Mouse (Mus musculus): ENCODE measurements around the gene Pold4.
"Not testable (repeated sequence)": the region's sequence is repeated elsewhere in the genome, so short reads cannot be mapped to it uniquely, and the experiment has no call there.

Gene Pold4

GRCm38 (mm10) chr19:4227894-4228678 lies 3.6 kb upstream of the Pold4 start:
- DNase-seq (ENCODE audit: low read depth, low spot score) = peak; percentile 61

- no peak for DNase-seq (ENCODE audit: low read depth, low spot score)
Measured at GRCm38 (mm10) chr19:4228891-4229290, 2.8 kb upstream of the Pold4 start.

GRCm38 (mm10) chr19:4229451-4230076 lies 2.1 kb upstream of the Pold4 start:
- no peak for DNase-seq (ENCODE audit: low read depth, low spot score)

- DNase-seq (ENCODE audit: low read depth, low spot score) = no peak
Measured at GRCm38 (mm10) chr19:4230415-4230814, 1.3 kb upstream of the Pold4 start.

GRCm38 (mm10) chr19:4232186-4232572 lies 480 bp downstream of the Pold4 start:
- no peak for DNase-seq (ENCODE audit: low read depth, low spot score)

GRCm38 (mm10) chr19:4232651-4233050 lies 952 bp downstream of the Pold4 start:
- no peak for DNase-seq (ENCODE audit: low read depth, low spot score)

GRCm38 (mm10) chr19:4234548-4234947 lies 2.8 kb downstream of the Pold4 start:
- DNase-seq (ENCODE audit: low read depth, low spot score) = no peak

GRCm38 (mm10) chr19:4240247-4240668 lies 8.6 kb downstream of the Pold4 start:
- DNase-seq (ENCODE audit: low read depth, low spot score) = no peak

GRCm38 (mm10) chr19:4242416-4242815 lies 10.7 kb downstream of the Pold4 start:
- DNase-seq (ENCODE audit: low read depth, low spot score) = no peak

- DNase-seq (ENCODE audit: low read depth, low spot score) = no peak
Measured at GRCm38 (mm10) chr19:4244775-4245174, 13.1 kb downstream of the Pold4 start.

GRCm38 (mm10) chr19:4247010-4247409 lies 15.3 kb downstream of the Pold4 start:
- DNase-seq (ENCODE audit: low read depth, low spot score) = no peak

GRCm38 (mm10) chr19:4248683-4249082 lies 17.0 kb downstream of the Pold4 start:
- DNase-seq (ENCODE audit: low read depth, low spot score) = not testable (repeated sequence)

- no peak for DNase-seq (ENCODE audit: low read depth, low spot score)
Measured at GRCm38 (mm10) chr19:4254230-4254629, 22.5 kb downstream of the Pold4 start.

- no peak for DNase-seq (ENCODE audit: low read depth, low spot score)
Measured at GRCm38 (mm10) chr19:4255583-4256162, 24.0 kb downstream of the Pold4 start.

GRCm38 (mm10) chr19:4257216-4257896 lies 25.7 kb downstream of the Pold4 start:
- DNase-seq (ENCODE audit: low read depth, low spot score) = peak; percentile 93

- DNase-seq (ENCODE audit: low read depth, low spot score) = no peak
Measured at GRCm38 (mm10) chr19:4257897-4258252, 26.2 kb downstream of the Pold4 start.

GRCm38 (mm10) chr19:4261038-4261698 lies 29.5 kb downstream of the Pold4 start:
- DNase-seq (ENCODE audit: low read depth, low spot score) = no peak

GRCm38 (mm10) chr19:4262756-4263155 lies 31.1 kb downstream of the Pold4 start:
- DNase-seq (ENCODE audit: low read depth, low spot score) = no peak

GRCm38 (mm10) chr19:4263702-4264101 lies 32.0 kb downstream of the Pold4 start:
- no peak for DNase-seq (ENCODE audit: low read depth, low spot score)

GRCm38 (mm10) chr19:4264171-4264780 lies 32.6 kb downstream of the Pold4 start:
- DNase-seq (ENCODE audit: low read depth, low spot score) = no peak

- no peak for DNase-seq (ENCODE audit: low read depth, low spot score)
Measured at GRCm38 (mm10) chr19:4265956-4266355, 34.3 kb downstream of the Pold4 start.

All from WW6 (cell line).